8 mouse cellular contexts compared by ENCODE assay signal in the genomic region with DNA sequence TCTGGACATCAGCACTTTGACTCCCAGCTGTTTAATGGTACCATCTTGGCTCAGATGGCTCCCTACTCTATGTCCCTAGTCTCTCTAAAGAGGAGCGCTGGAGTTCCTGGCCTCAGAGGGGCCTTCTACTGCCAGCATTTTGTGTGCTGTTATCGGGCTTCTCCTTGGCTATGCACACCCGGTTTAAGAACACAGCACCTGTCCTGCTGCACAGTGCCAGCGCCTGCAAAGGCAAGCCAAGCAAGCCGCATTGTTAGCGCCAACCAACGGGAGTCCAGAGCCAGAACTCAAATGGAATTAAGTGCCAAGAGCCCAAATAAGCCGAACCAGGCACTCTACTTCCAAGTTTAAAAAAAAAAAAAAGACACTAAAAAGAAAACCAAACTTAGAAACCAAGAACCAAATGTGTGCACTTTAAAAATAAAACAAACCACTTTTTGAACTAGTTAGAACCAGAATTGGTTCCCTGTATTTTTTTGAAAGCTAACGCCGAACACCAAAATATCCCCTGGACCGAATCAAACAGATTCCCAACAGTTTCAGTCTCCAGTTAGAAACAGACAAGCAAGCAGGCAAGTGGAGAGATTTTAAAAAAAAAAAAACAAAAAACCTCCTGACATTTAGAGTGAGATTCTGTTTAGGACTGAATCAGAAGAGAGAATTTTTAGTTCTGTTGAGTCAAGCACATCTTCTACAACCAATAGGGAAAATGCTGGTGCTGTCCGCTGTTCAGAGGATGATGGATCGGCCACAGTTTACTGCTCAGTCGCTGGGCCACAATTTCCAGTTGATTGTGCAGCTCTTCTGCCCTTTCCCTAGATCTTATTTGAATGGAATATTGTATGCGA.
DNase-seq lines count a peak whose midpoint lies in the region; ATAC-seq and TF ChIP-seq lines count a peak whose summit lies in the region.

No protein-coding gene starts in this region.

- no peaks in the 10 kb centered on the region for H3K79me2 ChIP-seq in heart, adult 2 months (replicated peaks; ENCODE audit: control insufficient read depth, insufficient read depth, low read length)

- H3K27ac ChIP-seq in heart, adult 2 months: no peak overlapping the region
- H3K27ac ChIP-seq in heart, embryonic 11.5 days (ENCODE audit: low read depth, low read length): no peak overlapping the region
- H3K27ac ChIP-seq in left cerebral cortex, adult 2 months: peak overlapping the region; percentile 91
- no peak overlapping the region for H3K27ac ChIP-seq in liver, embryonic 12.5 days

- TF ChIP-seq CTCF in heart, adult 2 months (IDR thresholded peaks at IDR 0.05): no peak
- no peak for TF ChIP-seq CTCF in left cerebral cortex, adult 2 months (IDR thresholded peaks at IDR 0.05)

- H3K27me3 ChIP-seq in heart, adult 2 months (ENCODE audit: control insufficient read depth, insufficient read depth, low read length): no peaks in the 10 kb centered on the region
- no peaks in the 10 kb centered on the region for H3K27me3 ChIP-seq in heart, embryonic 11.5 days (ENCODE audit: control insufficient read depth, insufficient read depth, low read length)
- H3K27me3 ChIP-seq in liver, embryonic 12.5 days (replicated peaks): no peaks in the 10 kb centered on the region

- no peak for ATAC-seq in heart, embryonic 11.5 days (replicated peaks; ENCODE audit: insufficient number of reproducible peaks, low FRiP score, low TSS enrichment)
- ATAC-seq in liver, embryonic 12.5 days: no peak

- H3K9me3 ChIP-seq in heart, embryonic 11.5 days (replicated peaks; ENCODE audit: control insufficient read depth, low read length): no peaks in the 10 kb centered on the region
- no peaks in the 10 kb centered on the region for H3K9me3 ChIP-seq in liver, embryonic 12.5 days (replicated peaks)

- intact Hi-C loops in heart, adult 2 months (cut with DNase I): no loop called here
- intact Hi-C loops in left cerebral cortex, adult 2 months (cut with DNase I): loop anchor here (1.0 to 5.0 kb wide), 6 partner anchors 21 to 290 kb away; no protein-coding TSS in a partner anchor

- H3K4me1 ChIP-seq in heart, adult 2 months (ENCODE audit: control insufficient read depth, insufficient read depth, low read length): no peaks in the 10 kb centered on the region
- 0 out of 2 replicates have a peak, but pooled peaks cover 4% of the 10 kb centered on the region for H3K4me1 ChIP-seq in heart, embryonic 11.5 days (ENCODE audit: control insufficient read depth, insufficient read depth, low read length)
- H3K4me1 ChIP-seq in liver, embryonic 12.5 days: 0 out of 2 replicates have a peak, but pooled peaks cover 4% of the 10 kb centered on the region

- peak; percentile 35 to 64 for DNase-seq in heart, adult 2 months
- DNase-seq in gonadal fat pad, adult 2 months (ENCODE audit: low read depth): peak; percentile 16
- peak; percentile 43 to 65 for DNase-seq in left cerebral cortex, adult 2 months (ENCODE audit: extremely low spot score in 1 of 2, low spot score in 2 of 2)
- peak; percentile 81 to 88 for DNase-seq in right cerebral cortex, postnatal 10 days (ENCODE audit: low spot score in 2 of 2)
- DNase-seq in thymus, postnatal 10 days (ENCODE audit: low spot score in 2 of 2): no peak
- no peak for DNase-seq in lung, postnatal 10 days

- 66% methylated on average over 15 of the region's 15 CpGs for WGBS in heart, adult 2 months
- WGBS in heart, embryonic 11.5 days (ENCODE audit: insufficient replicate concordance): 86% methylated on average over 15 of the region's 15 CpGs
- 72% methylated on average over 15 of the region's 15 CpGs for WGBS in liver, embryonic 12.5 days (ENCODE audit: insufficient replicate concordance)

- no peak overlapping the region for H3K9ac ChIP-seq in heart, adult 2 months (ENCODE audit: low read depth, low read length)
- no peak overlapping the region for H3K9ac ChIP-seq in heart, embryonic 11.5 days (ENCODE audit: low read depth, low read length)
- no peak overlapping the region for H3K9ac ChIP-seq in liver, embryonic 12.5 days

- H3K4me2 ChIP-seq in heart, embryonic 11.5 days: no peak overlapping the region
- H3K4me2 ChIP-seq in liver, embryonic 12.5 days: no peak overlapping the region

- TF ChIP-seq POLR2A in heart, adult 2 months (IDR thresholded peaks at IDR 0.05; ENCODE audit: insufficient read depth, low read depth, low read length): no peak

- no peaks in the 10 kb centered on the region for H3K36me3 ChIP-seq in heart, adult 2 months (ENCODE audit: control insufficient read depth, insufficient read depth, low read length)
- H3K36me3 ChIP-seq in heart, embryonic 11.5 days (ENCODE audit: control insufficient read depth, insufficient read depth, low read length): no peaks in the 10 kb centered on the region
- H3K36me3 ChIP-seq in liver, embryonic 12.5 days: no peaks in the 10 kb centered on the region

- TF ChIP-seq EP300 in heart, adult 2 months (IDR thresholded peaks at IDR 0.05; ENCODE audit: insufficient read depth, low read depth, low read length): no peak

- no peak overlapping the region for H3K4me3 ChIP-seq in heart, adult 2 months
- H3K4me3 ChIP-seq in heart, embryonic 11.5 days (ENCODE audit: low read depth, low read length): no peak overlapping the region
- H3K4me3 ChIP-seq in left cerebral cortex, adult 2 months: no peak overlapping the region
- H3K4me3 ChIP-seq in liver, embryonic 12.5 days: no peak overlapping the region

Comparison
In these comparisons a context has a peak if more than half of its experiments do, and no peak if none do; other contexts are left out.
1. DNase-seq: peak in heart, adult 2 months (2 of 2), gonadal fat pad, adult 2 months (single experiment), left cerebral cortex, adult 2 months (2 of 2) and right cerebral cortex, postnatal 10 days (2 of 2); none in thymus, postnatal 10 days (0 of 2) and lung, postnatal 10 days (single experiment).